Mouse (Mus musculus): ENCODE measurements around the gene Tatdn3.

GRCm38 (mm10) chr1:191046231-191046824 is 16.4 kb downstream of the Tatdn3 start:
- no peak for TF ChIP-seq CTCF (IDR thresholded peaks at IDR 0.05; ENCODE audit: low read depth, low read length)
- TF ChIP-seq POLR2A (IDR thresholded peaks at IDR 0.05; ENCODE audit: borderline replicate concordance, low read depth, low read length) = no peak

Measured in bone marrow macrophage, adult 2 months (primary cell).